Mouse (Mus musculus): Measurements from ENCODE around the gene Itpr1.

Gene Itpr1

GRCm38 (mm10) chr6:108503651-108504050 is 290.8 kb downstream of the Itpr1 start:
- in situ Hi-C loops (cut with MboI, MseI) = no loop called here

DNA sequence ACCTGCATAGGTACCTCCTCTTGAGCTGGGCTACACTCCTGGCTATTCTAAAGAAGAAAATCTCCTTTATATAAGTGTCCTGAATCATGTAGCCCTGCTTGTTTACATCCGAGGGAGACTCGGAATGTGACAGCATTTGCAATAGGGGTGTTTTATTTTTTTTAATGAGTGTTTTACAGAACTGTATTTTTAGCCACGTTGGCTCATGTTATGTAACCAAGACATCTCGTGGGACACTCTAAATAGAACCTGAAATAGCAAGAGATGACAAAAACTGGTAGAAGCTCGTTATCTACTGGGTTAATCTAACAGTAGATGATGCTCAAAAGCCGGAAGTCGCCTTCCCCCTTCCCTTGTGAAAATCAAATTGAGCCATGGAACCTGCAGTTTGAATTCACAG is 291.8 kb downstream of the Itpr1 start:
- in situ Hi-C loops (cut with MboI, MseI) = no loop called here

- in situ Hi-C loops (cut with MboI, MseI) = no loop called here
These were observed 293.3 kb downstream of the Itpr1 start for GRCm38 (mm10) chr6:108506161-108506560.

GRCm38 (mm10) chr6:108507337-108507736 is 294.4 kb downstream of the Itpr1 start:
- in situ Hi-C loops (cut with MboI, MseI) = no loop called here

- in situ Hi-C loops (cut with MboI, MseI) = no loop called here
These were observed 296.4 kb downstream of the Itpr1 start for GRCm38 (mm10) chr6:108509320-108509719.

- in situ Hi-C loops (cut with MboI, MseI) = no loop called here
These were observed 297.2 kb downstream of the Itpr1 start for GRCm38 (mm10) chr6:108510101-108510500.

GRCm38 (mm10) chr6:108512097-108512496 is 299.2 kb downstream of the Itpr1 start:
- in situ Hi-C loops (cut with MboI, MseI) = no loop called here

- in situ Hi-C loops (cut with MboI, MseI) = no loop called here
These were observed 300.1 kb downstream of the Itpr1 start for GRCm38 (mm10) chr6:108512994-108513393.

GRCm38 (mm10) chr6:108516248-108516647 is 303.4 kb downstream of the Itpr1 start:
- in situ Hi-C loops (cut with MboI, MseI) = loop anchor here (5.0 kb wide), 1 partner anchor 46 kb away; no protein-coding TSS in a partner anchor

- in situ Hi-C loops (cut with MboI, MseI) = loop anchor here (5.0 kb wide), 1 partner anchor 45 kb away; no protein-coding TSS in a partner anchor
These were observed 304.5 kb downstream of the Itpr1 start for GRCm38 (mm10) chr6:108517241-108517981.

DNA sequence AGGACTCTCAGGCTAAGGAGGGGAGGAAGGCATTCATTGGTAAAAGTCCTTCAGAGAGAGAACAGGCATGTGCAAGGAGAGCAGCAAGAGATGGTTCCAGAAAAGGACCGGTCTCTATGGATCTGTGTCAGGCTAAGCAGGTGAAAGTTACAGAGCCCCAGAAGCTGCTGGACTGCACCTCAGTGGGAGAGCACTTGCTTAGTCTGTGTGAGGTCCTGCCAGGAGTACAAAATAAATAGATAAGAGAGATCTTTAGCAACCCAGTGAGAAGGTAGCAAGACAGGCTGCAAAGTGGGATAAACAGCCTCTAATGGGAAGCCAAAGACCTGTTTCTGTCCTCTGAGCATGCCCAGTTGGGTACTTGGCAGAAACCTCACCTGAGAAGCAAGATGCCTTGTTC is 305.1 kb downstream of the Itpr1 start:
- in situ Hi-C loops (cut with MboI, MseI) = loop anchor here (5.0 kb wide), 1 partner anchor 44 kb away; no protein-coding TSS in a partner anchor

DNA sequence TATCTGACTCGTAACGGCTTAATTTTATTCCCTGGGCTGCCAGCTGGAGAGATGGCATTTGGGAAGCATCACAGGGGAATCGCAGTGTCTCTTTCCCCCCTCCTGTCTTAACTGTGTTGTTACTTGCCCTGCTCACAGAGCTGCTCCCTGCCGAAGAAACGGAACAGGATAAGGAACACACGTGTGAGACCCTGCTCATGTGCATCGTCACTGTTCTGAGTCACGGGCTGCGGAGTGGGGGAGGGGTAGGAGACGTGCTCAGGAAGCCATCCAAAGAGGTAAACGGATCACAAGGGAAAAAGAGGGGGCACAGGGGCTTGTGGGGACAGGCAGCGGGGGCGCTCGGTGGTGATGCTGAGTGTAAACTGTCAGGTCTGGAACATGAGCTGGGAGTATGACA is 305.7 kb downstream of the Itpr1 start:
- in situ Hi-C loops (cut with MboI, MseI) = loop anchor here (5.0 kb wide), 1 partner anchor 44 kb away; no protein-coding TSS in a partner anchor

DNA sequence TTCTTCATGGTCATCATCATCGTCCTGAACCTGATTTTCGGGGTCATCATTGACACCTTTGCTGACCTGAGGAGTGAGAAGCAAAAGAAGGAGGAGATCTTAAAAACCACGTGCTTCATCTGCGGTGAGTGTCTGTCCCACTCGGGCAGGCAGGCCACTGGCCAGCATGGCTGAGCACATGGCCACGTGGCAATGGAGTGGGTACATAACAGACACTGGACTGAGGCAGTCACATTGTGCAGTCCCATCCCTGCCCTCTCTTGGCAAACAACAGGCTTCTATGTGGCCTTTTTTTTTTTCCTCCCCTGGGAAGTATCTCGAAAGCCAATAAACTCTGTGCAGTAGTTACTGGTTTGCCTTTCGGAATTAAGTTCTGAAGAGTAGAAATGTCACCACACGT is 306.4 kb downstream of the Itpr1 start:
- in situ Hi-C loops (cut with MboI, MseI) = loop anchor here (5.0 kb wide), 1 partner anchor 43 kb away; no protein-coding TSS in a partner anchor

DNA sequence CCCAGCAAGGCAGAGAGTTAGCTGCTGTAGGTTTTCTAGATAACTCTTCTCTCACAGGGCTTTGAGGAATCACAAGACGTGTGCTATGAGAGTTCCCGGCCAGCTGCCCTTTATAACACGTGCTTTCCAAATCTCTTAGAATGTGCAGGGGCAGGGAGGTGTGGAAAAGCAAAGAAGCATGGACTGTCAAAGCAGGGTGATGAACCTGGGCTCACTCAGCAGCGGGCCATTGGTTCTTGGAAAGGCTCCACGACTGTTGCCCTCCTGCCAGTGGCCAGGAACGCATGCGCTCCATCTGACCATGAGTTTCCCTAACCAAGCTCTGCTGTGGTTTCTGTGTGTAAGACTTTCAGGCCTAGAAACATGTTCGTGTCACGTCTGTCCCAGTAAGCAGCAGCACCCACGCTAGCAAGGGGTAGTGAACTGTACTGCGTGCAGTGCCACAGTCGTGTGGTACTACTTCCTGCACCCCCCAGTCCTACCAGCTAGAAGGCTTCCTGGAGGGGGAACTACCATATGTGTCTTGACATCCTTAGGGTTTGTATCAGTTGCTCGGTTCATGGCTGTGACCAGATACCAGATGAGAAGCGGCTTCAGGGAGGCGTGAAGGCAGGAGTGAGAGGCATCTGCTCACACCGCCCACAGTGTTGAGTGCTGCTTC is 311.2 kb downstream of the Itpr1 start:
- in situ Hi-C loops (cut with MboI, MseI) = no loop called here

GRCm38 (mm10) chr6:108524617-108525010 is 311.7 kb downstream of the Itpr1 start:
- in situ Hi-C loops (cut with MboI, MseI) = no loop called here

GRCm38 (mm10) chr6:108527560-108527959 is 314.7 kb downstream of the Itpr1 start:
- in situ Hi-C loops (cut with MboI, MseI) = no loop called here

DNA sequence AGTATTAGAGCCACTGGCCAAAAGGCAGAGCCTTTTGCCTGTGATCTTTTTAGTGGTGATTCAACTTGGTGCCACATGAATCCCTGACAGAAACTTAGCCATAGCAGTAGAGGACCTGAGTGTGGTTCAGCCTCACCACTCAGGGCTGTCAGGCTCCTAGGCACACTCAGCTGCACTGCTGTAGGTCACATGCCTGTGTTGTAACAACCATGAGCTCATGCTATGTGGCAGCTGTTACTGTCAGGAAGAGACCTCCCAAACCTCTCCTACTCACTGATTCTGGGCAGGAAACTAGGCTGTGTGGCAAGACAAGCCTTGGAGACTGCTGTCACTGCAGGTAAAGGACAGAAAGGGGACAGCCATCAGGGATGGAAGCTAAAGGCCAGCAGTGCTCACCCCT is 315.1 kb downstream of the Itpr1 start:
- in situ Hi-C loops (cut with MboI, MseI) = no loop called here

DNA sequence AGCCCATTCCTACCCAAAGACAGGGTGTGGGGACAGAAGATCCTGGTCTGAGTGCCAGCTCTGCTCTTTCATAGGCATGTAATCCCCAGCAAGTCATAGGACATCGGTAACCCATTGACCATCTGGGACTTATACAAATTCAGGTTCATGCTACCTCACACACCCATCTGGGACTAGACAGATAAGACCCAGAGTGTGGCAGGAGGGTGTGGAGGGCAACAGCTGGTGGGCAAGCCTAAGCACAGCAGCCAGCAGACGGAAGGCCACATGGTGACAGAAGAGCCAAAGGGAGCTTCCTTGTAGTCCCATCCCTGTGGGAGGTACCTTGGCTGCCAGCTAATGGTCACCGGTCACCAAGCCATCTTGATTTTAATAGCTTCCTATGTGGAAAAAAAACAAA is 316.3 kb downstream of the Itpr1 start:
- in situ Hi-C loops (cut with MboI, MseI) = no loop called here

DNA sequence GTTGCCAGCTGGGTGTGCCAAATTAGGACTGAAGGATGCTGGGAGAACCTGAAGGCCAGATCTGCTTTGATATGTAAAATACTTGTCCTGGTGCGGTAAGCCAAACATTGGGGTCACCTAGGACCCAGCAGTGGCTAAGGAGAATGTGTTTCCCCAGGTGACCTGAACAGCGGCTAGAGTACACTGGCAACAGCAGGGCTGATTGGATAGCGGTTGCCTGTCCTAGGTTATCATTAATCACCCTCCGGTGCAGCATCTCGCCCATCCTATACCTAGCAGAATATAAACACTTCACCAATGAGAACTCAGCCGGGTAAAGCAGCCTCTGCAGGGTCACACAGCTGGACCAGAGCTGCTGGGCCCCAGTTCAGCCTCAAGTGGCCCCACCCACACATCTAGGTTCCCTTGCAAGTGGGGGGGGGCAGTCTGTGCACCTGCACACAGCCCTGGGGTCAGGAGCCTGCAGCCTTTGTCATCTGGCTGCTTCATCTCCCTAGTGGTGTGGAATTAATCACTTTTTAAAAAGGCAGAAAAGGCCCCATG is 318.0 kb downstream of the Itpr1 start:
- in situ Hi-C loops (cut with MboI, MseI) = no loop called here

DNA sequence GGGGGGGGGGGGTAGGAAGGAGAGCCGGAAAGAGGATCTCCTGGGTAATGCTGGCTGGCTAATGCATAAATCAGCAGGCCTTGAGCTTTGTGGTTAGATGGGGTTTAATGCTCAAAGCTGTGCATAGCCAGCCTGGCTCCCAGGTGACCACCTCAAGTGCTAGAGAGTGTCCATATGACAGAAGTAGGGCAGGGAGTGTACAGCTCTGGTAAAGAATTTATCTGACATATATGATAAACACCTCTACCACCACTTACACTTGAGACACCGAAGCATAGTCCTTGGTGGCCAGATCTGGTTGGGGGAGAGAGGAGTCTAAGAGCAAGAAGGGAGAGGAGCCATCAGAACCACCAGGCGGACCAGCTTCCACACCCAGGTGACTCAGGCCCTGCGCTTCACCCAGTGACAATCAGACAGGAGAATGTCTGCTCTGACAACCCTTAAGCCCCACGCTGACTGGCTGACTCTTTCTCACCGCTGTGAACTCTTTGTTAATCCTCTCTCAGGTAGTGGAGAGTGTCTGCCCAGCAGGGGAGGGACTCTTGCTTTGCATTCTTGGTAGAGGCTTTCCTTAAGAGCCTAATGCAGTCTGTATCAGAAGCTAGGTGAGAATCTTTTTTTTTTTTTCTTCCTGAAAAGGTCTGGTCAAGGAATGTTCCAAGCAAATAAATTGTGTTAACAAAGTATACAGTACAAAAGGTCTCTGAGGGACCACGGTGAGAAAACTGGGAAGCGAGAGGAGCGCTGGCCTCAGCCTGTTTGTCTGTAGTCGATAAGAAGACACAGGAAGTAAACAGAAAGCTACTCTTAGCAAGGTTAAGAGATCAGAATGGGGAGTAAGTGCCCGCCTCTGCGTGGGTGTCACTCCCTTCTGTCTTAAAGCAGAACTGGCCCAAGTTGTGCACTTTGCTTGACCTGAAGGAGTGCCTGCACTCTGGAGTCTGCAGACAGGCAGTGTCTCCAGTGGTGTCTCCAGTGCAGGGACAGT is 318.7 kb downstream of the Itpr1 start:
- in situ Hi-C loops (cut with MboI, MseI) = no loop called here

- in situ Hi-C loops (cut with MboI, MseI) = no loop called here
These were observed 319.7 kb downstream of the Itpr1 start for GRCm38 (mm10) chr6:108532486-108533179.
